Mouse (Mus musculus) heart, adult 2 months (tissue): ENCODE measurements at regions not wholly inside any gene's neighbourhood (a gene's known extent, or its start where the extent isn't known, plus 50 kb on each side); places are given as distances from the start of the nearest gene placed in this dataset.
A peak's percentile ranks its signal among the peaks of the same experiment; 100 is the strongest.
"Not testable (repeated sequence)": the region's sequence is repeated elsewhere in the genome, so short reads cannot be mapped to it uniquely, and the experiment has no call there.

Source experiments
- DNase-seq, 2 experiments: peaks; one replicate each; pipeline ENCODE4 v3.0.0; 2021
- H3K27ac ChIP-seq: fragments of 200-600 bp; 2 replicates; pipeline ENCODE4 v1.8.1; 2022
- H3K27me3 ChIP-seq: fragments of 200-500 bp; 2 replicates; pipeline ENCODE4 v1.6.1; 2012; ENCODE audit warnings: mild to moderate bottlenecking, low read length, inconsistent platforms, mixed read lengths; ENCODE audit not compliant: control insufficient read depth, insufficient read depth
- H3K36me3 ChIP-seq: fragments of 200-500 bp; 2 replicates; pipeline ENCODE4 v1.6.1; 2012; ENCODE audit warnings: low read length, inconsistent platforms; ENCODE audit not compliant: control insufficient read depth, insufficient read depth
- H3K4me1 ChIP-seq: fragments of 200-500 bp; 2 replicates; pipeline ENCODE4 v1.6.1; 2011; ENCODE audit warnings: low read length; ENCODE audit not compliant: control insufficient read depth, insufficient read depth
- H3K4me3 ChIP-seq: fragments of 200-600 bp; 2 replicates; pipeline ENCODE4 v1.8.1; 2022
- H3K79me2 ChIP-seq: fragments of 200-500 bp; replicated peaks from 2 replicates; pipeline ENCODE4 v1.6.1; 2012; ENCODE audit warnings: mild to moderate bottlenecking, inconsistent platforms, low read length, moderate library complexity, mixed read lengths; ENCODE audit not compliant: control insufficient read depth, insufficient read depth
- H3K9ac ChIP-seq: fragments of 200-500 bp; 2 replicates; pipeline ENCODE4 v1.6.1; 2012; ENCODE audit warnings: low read depth, mild to moderate bottlenecking, control low read depth, inconsistent platforms, low read length, mixed read lengths
- CTCF ChIP-seq: fragments of 200-600 bp; IDR thresholded peaks from 2 replicates; pipeline ENCODE4 v1.8.1; 2022; ENCODE audit warnings: antibody characterized with exemption, mild to moderate bottlenecking, moderate library complexity
- EP300 ChIP-seq: fragments of 200-500 bp; IDR thresholded peaks from 2 replicates; pipeline ENCODE4 v1.6.1; 2011; ENCODE audit warnings: low read depth, low read length, control low read depth; ENCODE audit not compliant: insufficient read depth
- POLR2A ChIP-seq: fragments of 200-500 bp; IDR thresholded peaks from 2 replicates; pipeline ENCODE4 v1.6.1; 2011; ENCODE audit warnings: mild to moderate bottlenecking, low read depth, low read length, control low read depth; ENCODE audit not compliant: insufficient read depth
- WGBS: fragments of 180-500 bp; shearing (Covaris S2); methylation state at CpG from one replicate; pipeline ENCODE4 v1.1.7; 2018; 5-methylcytosine and 5-hydroxymethylcytosine counted together
- intact Hi-C: fragments of 180-260 bp; cut with DNase I; formaldehyde crosslinking; loops from one replicate; pipeline ENCODE4 v1.15.1; 2025

DNA sequence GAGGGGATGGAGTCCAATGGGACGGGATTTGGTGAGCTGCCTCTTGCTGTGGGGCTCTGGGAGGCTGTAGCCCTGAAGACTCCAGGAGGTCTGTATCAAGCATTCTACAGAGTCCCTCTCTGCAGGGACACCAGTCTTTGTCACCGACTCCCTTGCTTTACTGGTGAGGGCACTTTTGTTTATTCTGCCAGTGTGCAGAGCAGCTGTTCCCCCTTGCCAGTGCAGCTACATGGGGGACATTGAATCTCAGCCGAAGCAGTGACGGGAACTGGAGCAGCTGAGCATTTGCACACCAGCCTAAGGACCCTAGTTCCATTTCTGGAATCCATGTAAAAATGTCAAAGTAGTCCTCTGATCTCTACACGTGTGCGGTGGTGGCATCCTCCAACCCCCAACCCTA lies 75.1 kb upstream of the Fam174b start:
- 87% methylated on average over 6 of the region's 6 CpGs for WGBS
- no peak for TF ChIP-seq POLR2A
- TF ChIP-seq CTCF = no peak
- TF ChIP-seq EP300 = no peak
- H3K27me3 ChIP-seq = no peaks in the 10 kb centered on the region
- peaks cover 1% of the 10 kb centered on the region; the same call in 1 of the 2 replicates for H3K4me1 ChIP-seq
- no peak overlapping the region for H3K4me3 ChIP-seq
- H3K79me2 ChIP-seq = no peaks in the 10 kb centered on the region
- no peak overlapping the region for H3K27ac ChIP-seq
- H3K36me3 ChIP-seq = no peaks in the 10 kb centered on the region
- intact Hi-C loops = no loop called here
- DNase-seq = no peak
- no peak overlapping the region for H3K9ac ChIP-seq

- WGBS = 69% methylated on average over 9 of the region's 9 CpGs
- no peak for DNase-seq
- no peak overlapping the region for H3K27ac ChIP-seq
- H3K27me3 ChIP-seq = no peaks in the 10 kb centered on the region
- H3K79me2 ChIP-seq = no peaks in the 10 kb centered on the region
- no peak for TF ChIP-seq EP300
- TF ChIP-seq CTCF = no peak
- no peak for TF ChIP-seq POLR2A
- peaks cover 2% of the 10 kb centered on the region for H3K4me1 ChIP-seq
- intact Hi-C loops = no loop called here
- no peak overlapping the region for H3K4me3 ChIP-seq
- H3K36me3 ChIP-seq = no peaks in the 10 kb centered on the region
- no peak overlapping the region for H3K9ac ChIP-seq
Observed at GRCm38 (mm10) chr7:73662536-73662935, 77.6 kb upstream of the Fam174b start.

DNA sequence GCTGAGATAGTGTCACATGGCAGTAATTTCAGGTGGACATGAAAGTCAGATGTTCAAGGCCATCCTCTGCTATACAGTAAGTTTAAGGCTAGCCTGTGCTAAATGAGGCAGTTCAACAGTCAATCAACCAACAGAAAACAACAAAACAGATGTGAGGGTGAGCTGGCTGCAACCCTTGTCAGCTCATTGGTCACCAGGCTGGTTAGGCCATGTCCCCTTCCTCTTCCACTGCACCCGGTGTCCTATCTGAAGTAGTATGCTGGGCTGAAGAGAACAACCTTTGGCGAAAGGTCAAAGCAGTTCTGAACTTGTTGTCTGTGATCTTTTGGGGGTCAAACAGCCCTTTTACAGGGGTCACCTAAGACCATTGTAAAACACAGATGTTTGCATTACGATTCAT lies 78.2 kb upstream of the Fam174b start:
- TF ChIP-seq POLR2A (no peak), EP300 (no peak), CTCF (no peak)
- Histone ChIP-seq H3K27ac (no peak overlapping the region), H3K36me3 (no peaks in the 10 kb centered on the region), H3K79me2 (no peaks in the 10 kb centered on the region), H3K9ac (no peak overlapping the region), H3K4me1 (peaks cover 2% of the 10 kb centered on the region), H3K27me3 (no peaks in the 10 kb centered on the region), H3K4me3 (no peak overlapping the region)
- DNase-seq = no peak
- 94% methylated on average over 3 of the region's 3 CpGs for WGBS
- intact Hi-C loops = no loop called here

DNA sequence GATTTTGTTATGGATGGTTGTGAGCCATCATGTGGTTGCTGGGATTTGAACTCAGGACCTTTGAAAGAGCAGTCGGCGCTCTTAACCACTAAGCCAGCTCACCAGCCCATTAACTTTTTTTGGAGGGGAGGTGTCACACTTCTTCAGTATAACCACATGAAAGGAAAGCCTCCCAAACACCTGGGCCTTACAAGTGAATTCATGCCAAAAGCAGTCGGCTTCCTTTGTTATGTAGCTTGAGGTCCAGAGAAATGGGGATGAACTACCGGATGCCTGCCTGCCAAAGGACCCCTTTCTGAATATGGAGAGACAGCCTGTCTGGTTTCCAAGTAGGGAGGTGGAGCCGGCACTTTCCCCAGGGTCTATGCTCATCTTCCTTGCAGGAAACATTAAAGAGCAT lies 80.6 kb upstream of the Fam174b start:
- intact Hi-C loops = loop anchor here (10.0 kb wide), 1 partner anchor 355 kb away; the partner anchor contains the start of gene St8sia2
- no peak for DNase-seq
- H3K27ac ChIP-seq = no peak overlapping the region

GRCm38 (mm10) chr7:73657283-73657682 lies 82.8 kb upstream of the Fam174b start:
- TF ChIP-seq CTCF (no peak), POLR2A (no peak), EP300 (no peak)
- Histone ChIP-seq H3K4me3 (no peak overlapping the region), H3K79me2 (no peaks in the 10 kb centered on the region), H3K9ac (no peak overlapping the region), H3K27me3 (no peaks in the 10 kb centered on the region), H3K27ac (no peak overlapping the region), H3K4me1 (peaks cover 2% of the 10 kb centered on the region), H3K36me3 (no peaks in the 10 kb centered on the region)
- 24% methylated on average over 7 of the region's 7 CpGs for WGBS
- intact Hi-C loops = loop anchor here (2.0 to 10.0 kb wide), 3 partner anchors 56 to 358 kb away; partner anchors contain the start of gene St8sia2
- peak; percentile 40 to 66 for DNase-seq

More for the DNA sequence above, 80.6 kb upstream of the Fam174b start:
- no peaks in the 10 kb centered on the region for H3K36me3 ChIP-seq
- TF ChIP-seq POLR2A = no peak
- no peak for TF ChIP-seq EP300
- no peak for TF ChIP-seq CTCF
- H3K4me1 ChIP-seq = peaks cover 2% of the 10 kb centered on the region
- no peaks in the 10 kb centered on the region for H3K79me2 ChIP-seq
- H3K9ac ChIP-seq = no peak overlapping the region
- no peak overlapping the region for H3K4me3 ChIP-seq
- 85% methylated on average over 5 of the region's 5 CpGs for WGBS
- H3K27me3 ChIP-seq = no peaks in the 10 kb centered on the region

DNA sequence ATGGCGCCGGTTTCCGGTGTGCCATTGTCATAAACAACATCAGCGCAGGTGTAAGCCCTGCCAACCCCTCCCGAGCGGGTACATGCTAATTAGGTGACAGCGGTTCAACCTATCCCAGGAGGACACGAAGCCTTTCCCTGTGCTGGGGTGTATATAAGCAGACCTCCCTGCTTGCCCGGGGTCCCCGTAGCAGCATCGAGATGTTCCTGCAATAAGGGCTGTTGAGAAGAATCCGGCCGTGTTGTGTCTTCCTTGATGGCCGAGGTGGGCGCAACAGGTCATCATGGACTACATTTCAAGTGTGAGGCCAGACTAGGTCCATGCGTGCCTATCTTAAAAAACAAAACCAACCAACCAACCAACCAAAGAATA lies 83.7 kb upstream of the Fam174b start:
- H3K27ac ChIP-seq, H3K9ac ChIP-seq, H3K79me2 ChIP-seq, H3K4me3 ChIP-seq, H3K27me3 ChIP-seq, H3K36me3 ChIP-seq, DNase-seq, H3K4me1 ChIP-seq: not testable (repeated sequence)
- intact Hi-C loops = loop anchor here (2.0 to 10.0 kb wide), 3 partner anchors 56 to 358 kb away; partner anchors contain the start of gene St8sia2
- 96% methylated on average over 16 of the region's 16 CpGs for WGBS
